Mouse (Mus musculus): Measurements from ENCODE around the gene Cenps.
"Not testable (repeated sequence)": the region's sequence is repeated elsewhere in the genome, so short reads cannot be mapped to it uniquely, and the experiment has no call there.

The Cenps gene

GRCm38 (mm10) chr4:149103875-149104561, 33.4 kb downstream of the Cenps start, which contains the start of gene Dffa:
TSS of gene Dffa (plus strand) at chr4:149104146.
- DNase-seq = peak; percentile 92 to 98

- DNase-seq = no peak
These were observed 36.0 kb downstream of the Cenps start for GRCm38 (mm10) chr4:149101456-149101855.

GRCm38 (mm10) chr4:149100449-149100848, 37.0 kb downstream of the Cenps start:
- not testable (repeated sequence) for DNase-seq

GRCm38 (mm10) chr4:149099369-149100017, 37.9 kb downstream of the Cenps start, which contains the start of gene Pex14:
TSS of gene Pex14 (minus strand) at chr4:149099876.
- peak; percentile 91 to 96 for DNase-seq

GRCm38 (mm10) chr4:149098571-149098970, 38.9 kb downstream of the Cenps start:
- no peak for DNase-seq

- DNase-seq = no peak
These were observed 39.5 kb downstream of the Cenps start for GRCm38 (mm10) chr4:149097956-149098355.

- no peak for DNase-seq
These were observed 46.1 kb downstream of the Cenps start for GRCm38 (mm10) chr4:149091364-149091763.

GRCm38 (mm10) chr4:149085381-149085780, 52.0 kb downstream of the Cenps start:
- no peak for DNase-seq

- peak; percentile 88 to 90 for DNase-seq
These were observed 55.9 kb downstream of the Cenps start for GRCm38 (mm10) chr4:149081528-149081927.

GRCm38 (mm10) chr4:149080111-149080510, 57.3 kb downstream of the Cenps start:
- no peak for DNase-seq

- no peak for DNase-seq
These were observed 57.8 kb downstream of the Cenps start for GRCm38 (mm10) chr4:149079629-149080028.

- no peak for DNase-seq
These were observed 59.2 kb downstream of the Cenps start for GRCm38 (mm10) chr4:149078261-149078660.
